Mouse (Mus musculus) forebrain, postnatal 0 days (tissue): Measurements from ENCODE around the gene Dcaf10. TPM values are rescaled to one million over a fixed set of nuclear protein-coding genes. Genes with fewer than 3 reads are reported as not detected.
A peak's percentile ranks its signal among the peaks of the same experiment; 100 is the strongest.

Source experiments
- ATAC-seq: fragments of 200-750 bp; cut with Nextera tagmentation; 2 replicates; pipeline ENCODE4 v1.8.0; 2017; ENCODE audit warnings: mild to moderate bottlenecking, moderate library complexity
- DNase-seq: peaks from one replicate; pipeline ENCODE4 v3.0.0-alpha.2; 2015
- H3K27ac ChIP-seq: fragments of 300-500 bp; sonication (generic); 2 replicates; pipeline ENCODE4 v1.5.1; 2014; ENCODE audit warnings: low read depth, mild to moderate bottlenecking, antibody characterized with exemption, low read length, moderate library complexity, mixed read lengths
- H3K27me3 ChIP-seq: fragments of 300-500 bp; sonication (generic); 2 replicates; pipeline ENCODE4 v1.6.1; 2014; ENCODE audit warnings: mild to moderate bottlenecking, low read length, mixed read lengths; ENCODE audit not compliant: insufficient read depth
- H3K36me3 ChIP-seq: fragments of 300-500 bp; sonication (generic); 2 replicates; pipeline ENCODE4 v1.6.1; 2014; ENCODE audit warnings: mild to moderate bottlenecking, moderate library complexity; ENCODE audit not compliant: insufficient read depth
- H3K4me1 ChIP-seq: fragments of 300-500 bp; sonication (generic); 2 replicates; pipeline ENCODE4 v1.6.1; 2014; ENCODE audit warnings: antibody characterized with exemption; ENCODE audit not compliant: insufficient read depth
- H3K4me2 ChIP-seq: fragments of 300-500 bp; sonication (generic); 2 replicates; pipeline ENCODE4 v1.6.1; 2014; ENCODE audit warnings: low read depth, mild to moderate bottlenecking, moderate library complexity
- H3K4me3 ChIP-seq: fragments of 300-500 bp; sonication (generic); 2 replicates; pipeline ENCODE4 v1.5.1; 2014; ENCODE audit warnings: low read depth, low read length, mixed read lengths
- H3K9ac ChIP-seq: fragments of 300-500 bp; sonication (generic); 2 replicates; pipeline ENCODE4 v1.6.1; 2014; ENCODE audit warnings: mild to moderate bottlenecking
- H3K9me3 ChIP-seq: fragments of 300-500 bp; sonication (generic); 2 replicates; pipeline ENCODE4 v1.6.1; 2016; ENCODE audit warnings: low read length
- CTCF ChIP-seq: sonication (generic); IDR thresholded peaks from 2 replicates; pipeline ENCODE4 v1.5.1; 2016; ENCODE audit warnings: antibody characterized with exemption, control low read depth, low read depth
- WGBS: fragments of 180-500 bp; shearing (Covaris S2); extraction: QIAGEN DNeasy Blood & Tissue Kit; methylation state at CpG from one replicate; pipeline ENCODE4 v1.1.7; 2014; 5-methylcytosine and 5-hydroxymethylcytosine counted together
- microRNA-seq, 2 experiments: library from miRNA; unstranded; fragments of <30 nt; microRNA quantifications; one replicate each; pipeline ENCODE4; 2016
- polyA plus RNA-seq: library from polyadenylated mRNA; unstranded; fragments of >200 nt; fragmentation: Nextera tagmentation; extraction: Ambion mirVana; gene quantifications from 2 replicates; pipeline ENCODE4 v1.2.1, GENCODE M21; 2015
- total RNA-seq: library from RNA; depleted of rRNA; stranded (reverse); fragments of >200 nt; gene quantifications from 2 replicates; pipeline ENCODE4 v1.2.3, GENCODE M21; 2014; rRNA removed

Dcaf10 gene
- total and polyA plus RNA-seq, 2 experiments from 2014 or later = 9.6 to 22.6 TPM

DNA sequence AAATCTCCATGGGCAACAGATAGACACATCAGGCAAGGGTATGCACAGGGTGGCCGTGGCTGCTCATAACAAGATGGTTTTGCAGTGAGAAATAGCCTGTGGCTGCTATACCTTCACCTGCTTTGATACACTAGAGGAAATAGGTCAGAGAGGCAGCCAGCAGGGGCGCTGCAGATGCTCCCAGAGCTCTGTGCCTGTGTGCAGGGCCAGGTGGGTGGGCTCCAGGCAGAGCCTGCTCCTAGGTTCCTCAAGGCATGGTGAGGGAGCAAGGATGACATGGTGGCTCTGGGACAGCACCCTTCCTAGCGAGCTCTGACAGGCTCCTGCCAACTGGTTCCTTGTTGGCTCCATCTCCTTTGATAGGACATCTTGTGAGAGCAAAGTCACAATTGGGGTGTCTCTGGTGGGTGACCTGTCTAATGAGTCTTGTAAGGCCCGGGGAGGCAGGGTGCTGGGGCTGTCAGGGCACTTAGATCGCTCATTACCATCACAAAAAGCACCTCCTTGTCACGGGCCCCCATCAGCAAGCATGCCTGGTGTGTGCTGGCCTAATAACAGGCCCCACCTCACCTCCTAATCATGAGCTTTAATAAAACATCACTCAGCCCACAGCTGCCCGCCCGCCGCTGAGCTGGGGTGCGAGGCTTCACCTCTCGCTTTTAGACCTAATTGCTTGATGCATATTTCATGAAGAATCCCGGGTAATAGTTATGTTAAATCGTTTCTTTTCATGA lies 85.0 kb downstream of the Dcaf10 start:
- H3K36me3 ChIP-seq = no peaks in the 10 kb centered on the region

More for the DNA sequence above, 85.0 kb downstream of the Dcaf10 start:
- peak; percentile 57 for DNase-seq
- peak; percentile 77 for ATAC-seq
- TF ChIP-seq CTCF = peak; percentile 67
- Histone ChIP-seq H3K4me3 (no peak overlapping the region), H3K27ac (no peak overlapping the region), H3K27me3 (no peaks in the 10 kb centered on the region), H3K9me3 (no peaks in the 10 kb centered on the region), H3K4me2 (no peak overlapping the region), H3K4me1 (peaks cover 7% of the 10 kb centered on the region; the same call in 1 of the 2 replicates), H3K9ac (no peak overlapping the region)
- WGBS = 27% methylated on average over 13 of the region's 13 CpGs

Small RNA genes within 50 kb of the gene (microRNA-seq; reads per million reads assigned to microRNA genes)
- gene Gm25692 = 0 reads per million in 2 experiments

Other genes starting within 250 kb of the Dcaf10 start
- gene Tomm5, start 234.0 kb upstream of the Dcaf10 start, total RNA-seq = 114 and 143 TPM in 2 replicates
- 208 and 264 TPM in 2 replicates for gene Tomm5, start 234.0 kb upstream of the Dcaf10 start, polyA plus RNA-seq
- gene Frmpd1, start 157.2 kb upstream of the Dcaf10 start, total RNA-seq = 4.8 and 5.3 TPM in 2 replicates
- 1.6 and 2.7 TPM in 2 replicates for gene Frmpd1, start 157.2 kb upstream of the Dcaf10 start, polyA plus RNA-seq
- gene Trmt10b, start 45.0 kb upstream of the Dcaf10 start, total RNA-seq = 16.6 and 18.3 TPM in 2 replicates
- 16.9 and 23.8 TPM in 2 replicates for gene Trmt10b, start 45.0 kb upstream of the Dcaf10 start, polyA plus RNA-seq
- gene Exosc3, start 631 bp downstream of the Dcaf10 start, total RNA-seq = 27.0 and 28.1 TPM in 2 replicates
- 25.5 and 26.8 TPM in 2 replicates for gene Exosc3, start 631 bp downstream of the Dcaf10 start, polyA plus RNA-seq
- 94.6 and 128 TPM in 2 replicates for gene Slc25a51, start 66.7 kb downstream of the Dcaf10 start, total RNA-seq
- gene Slc25a51, start 66.7 kb downstream of the Dcaf10 start, polyA plus RNA-seq = 76.8 and 83.9 TPM in 2 replicates
- 26.7 and 32.6 TPM in 2 replicates for gene Shb, start 190.4 kb downstream of the Dcaf10 start, total RNA-seq
- gene Shb, start 190.4 kb downstream of the Dcaf10 start, polyA plus RNA-seq = 8.5 and 8.6 TPM in 2 replicates